ENCODE assay signal across 8 mouse cellular contexts in the genomic region with DNA sequence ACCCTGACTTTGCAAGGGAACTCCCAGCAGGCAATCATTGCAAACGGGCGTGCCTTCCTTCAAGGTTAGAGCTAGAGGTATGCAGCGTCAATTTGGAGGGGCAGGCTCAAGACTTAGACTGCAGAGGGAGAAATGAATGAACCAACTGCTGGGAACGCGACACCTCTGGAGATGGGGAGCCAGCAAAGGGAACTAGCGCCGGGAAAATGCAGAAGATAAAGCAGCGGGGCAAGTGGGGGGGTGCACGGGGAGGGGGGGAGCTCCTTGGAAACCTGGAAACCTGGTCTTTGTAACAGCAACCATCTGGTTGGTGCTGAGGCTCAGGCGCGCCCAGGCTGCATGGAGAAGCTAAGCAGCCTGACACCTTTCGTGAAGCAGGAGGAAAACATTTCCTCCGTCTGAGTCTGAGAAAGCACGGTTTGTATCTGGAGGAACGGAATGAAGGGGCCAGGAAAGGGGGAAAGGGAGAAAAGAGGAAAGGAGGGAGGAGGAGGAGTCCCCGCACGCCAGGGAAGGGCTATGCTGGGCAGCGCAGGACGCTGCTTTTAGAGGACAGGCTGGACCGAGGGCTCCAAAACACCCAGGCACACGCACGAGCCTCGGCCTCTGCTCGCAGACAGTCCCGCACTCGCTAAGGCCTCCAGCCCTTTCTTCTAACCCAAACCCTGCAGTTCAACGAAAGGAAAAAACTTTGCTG. TPM values are rescaled to one million over a fixed set of nuclear protein-coding genes. Genes with fewer than 3 reads are reported as not detected.
DNase-seq lines count a peak whose midpoint lies in the region; ATAC-seq and TF ChIP-seq lines count a peak whose summit lies in the region.

No protein-coding gene starts in this region.

- no peaks in the 10 kb centered on the region for H3K27me3 ChIP-seq in forebrain, embryonic 14.5 days (replicated peaks; ENCODE audit: control insufficient read depth, insufficient read depth, low read length)
- no peaks in the 10 kb centered on the region for H3K27me3 ChIP-seq in kidney, postnatal 0 days (ENCODE audit: insufficient read depth, low read length)
- no peaks in the 10 kb centered on the region for H3K27me3 ChIP-seq in midbrain, embryonic 11.5 days (ENCODE audit: control insufficient read depth, insufficient read depth, low read length)

- no peaks in the 10 kb centered on the region for H3K36me3 ChIP-seq in forebrain, embryonic 14.5 days (ENCODE audit: control insufficient read depth, insufficient read depth, low read length)
- H3K36me3 ChIP-seq in kidney, postnatal 0 days (ENCODE audit: insufficient read depth, low read length), result no peaks in the 10 kb centered on the region
- no peaks in the 10 kb centered on the region for H3K36me3 ChIP-seq in midbrain, embryonic 11.5 days (ENCODE audit: control insufficient read depth, insufficient read depth, low read length)

- under 1% methylated on average over 27 of the region's 27 CpGs for WGBS in forebrain, embryonic 14.5 days
- 0% methylated on average over 27 of the region's 27 CpGs for WGBS in kidney, postnatal 0 days
- under 1% methylated on average over 27 of the region's 27 CpGs for WGBS in midbrain, embryonic 11.5 days

- peak overlapping the region; percentile 99 for H3K27ac ChIP-seq in forebrain, embryonic 14.5 days (ENCODE audit: low read depth, low read length)
- peak overlapping the region; percentile 98 for H3K27ac ChIP-seq in kidney, postnatal 0 days
- peak overlapping the region; percentile 99 for H3K27ac ChIP-seq in midbrain, embryonic 11.5 days (ENCODE audit: low read depth, low read length)

- no peaks in the 10 kb centered on the region for H3K9me3 ChIP-seq in forebrain, embryonic 14.5 days (replicated peaks; ENCODE audit: control insufficient read depth, low read length)
- H3K9me3 ChIP-seq in kidney, postnatal 0 days (replicated peaks; ENCODE audit: low read length), result no peaks in the 10 kb centered on the region
- H3K9me3 ChIP-seq in midbrain, embryonic 11.5 days (ENCODE audit: control insufficient read depth, low read length), result no peaks in the 10 kb centered on the region

- peaks cover 26% of the 10 kb centered on the region for H3K4me1 ChIP-seq in forebrain, embryonic 14.5 days (ENCODE audit: control insufficient read depth, insufficient read depth, low read length)
- H3K4me1 ChIP-seq in kidney, postnatal 0 days (replicated peaks; ENCODE audit: insufficient read depth, low read length), result peaks cover 4% of the 10 kb centered on the region; the same call in 1 of the 2 replicates
- peaks cover 30% of the 10 kb centered on the region for H3K4me1 ChIP-seq in midbrain, embryonic 11.5 days (ENCODE audit: control insufficient read depth, insufficient read depth, low read length)

- H3K4me3 ChIP-seq in forebrain, embryonic 14.5 days (ENCODE audit: low read depth, low read length), result peak overlapping the region; percentile 96
- peak overlapping the region; percentile 97 for H3K4me3 ChIP-seq in kidney, postnatal 0 days (replicated peaks; ENCODE audit: low read depth, low read length)
- H3K4me3 ChIP-seq in midbrain, embryonic 11.5 days (ENCODE audit: low read depth, low read length), result peak overlapping the region; percentile 98

- ATAC-seq in forebrain, embryonic 14.5 days, result no peak
- no peak for ATAC-seq in kidney, postnatal 0 days (replicated peaks; ENCODE audit: low FRiP score, low read depth)
- ATAC-seq in midbrain, embryonic 11.5 days (ENCODE audit: low FRiP score), result peak; percentile 9; the same call in 1 of the 2 replicates

- no peak for TF ChIP-seq CTCF in kidney, postnatal 0 days (IDR thresholded peaks at IDR 0.05; ENCODE audit: low read depth)

- intact Hi-C loops in left cerebral cortex, postnatal 25 days (cut with DNase I), result loop anchor here (5.0 to 10.0 kb wide), 3 partner anchors 65 to 1992 kb away; no protein-coding TSS in a partner anchor

- DNase-seq in left cerebral cortex, postnatal 25 days (ENCODE audit: low spot score in 2 of 2), result peak; percentile 34 to 39
- no peak for DNase-seq in left cerebral cortex, adult 11 months (ENCODE audit: low spot score)
- peak; percentile 44 for DNase-seq in adrenal gland, postnatal 10 days
- peak; percentile 68 for DNase-seq in forebrain, embryonic 14.5 days (ENCODE audit: low spot score)
- DNase-seq in kidney, postnatal 0 days (ENCODE audit: low spot score), result peak; percentile 69
- peak; percentile 97 for DNase-seq in midbrain, embryonic 11.5 days (ENCODE audit: low spot score, missing footprints)
- DNase-seq in spleen, postnatal 4 days (ENCODE audit: low spot score in 2 of 2), result no peak
- DNase-seq in layer of hippocampus, adult 9-11 months, result no peak

- H3K9ac ChIP-seq in forebrain, embryonic 14.5 days (ENCODE audit: low read length), result peak overlapping the region; percentile 97
- peak overlapping the region; percentile 92 for H3K9ac ChIP-seq in kidney, postnatal 0 days (ENCODE audit: low read depth, low read length)
- H3K9ac ChIP-seq in midbrain, embryonic 11.5 days (ENCODE audit: low read length), result peak overlapping the region; percentile 95

- peak overlapping the region; percentile 78 for H3K4me2 ChIP-seq in forebrain, embryonic 14.5 days (ENCODE audit: low read length)
- H3K4me2 ChIP-seq in kidney, postnatal 0 days (ENCODE audit: low read length), result peak overlapping the region; percentile 89
- H3K4me2 ChIP-seq in midbrain, embryonic 11.5 days, result peak overlapping the region; percentile 69

RNA-seq across cellular contexts. Expression of gene Adgrl2, which starts 3.3 kb away (rescaled TPM):
- total RNA-seq in left cerebral cortex, postnatal 25 days (2021), result 100 to 1,000 TPM; 129 to 135 TPM
- total RNA-seq in adrenal gland, postnatal 10 days (2021), result 10 to 100 TPM; 62.4 to 80.4 TPM
- 69.4 and 92.3 TPM in 2 replicates for polyA plus RNA-seq in forebrain, embryonic 14.5 days (2014; fragmentation: Nextera tagmentation; extraction: Ambion mirVana)
- polyA plus RNA-seq in kidney, postnatal 0 days (2015; fragmentation: Nextera tagmentation; extraction: Ambion mirVana), result 41.8 and 42.5 TPM in 2 replicates
- polyA plus RNA-seq in midbrain, embryonic 11.5 days (2014; fragmentation: Nextera tagmentation; extraction: Ambion mirVana), result 124 and 131 TPM in 2 replicates

Comparison
In these comparisons a context has a peak if more than half of its experiments do, and no peak if none do; other contexts are left out.
1. DNase-seq: peak in left cerebral cortex, postnatal 25 days (2 of 2), adrenal gland, postnatal 10 days (single experiment), forebrain, embryonic 14.5 days (single experiment), kidney, postnatal 0 days (single experiment) and midbrain, embryonic 11.5 days (single experiment); none in left cerebral cortex, adult 11 months (single experiment), spleen, postnatal 4 days (0 of 2) and layer of hippocampus, adult 9-11 months (single experiment).
2. Peak in every context shown above with its lines, with median percentiles within 50 percentile points of each other: H3K27ac ChIP-seq, H3K4me2 ChIP-seq, H3K4me3 ChIP-seq and H3K9ac ChIP-seq.